Mouse (Mus musculus): Measurements from ENCODE around the gene Olfr13.
"Not testable (repeated sequence)": the region's sequence is repeated elsewhere in the genome, so short reads cannot be mapped to it uniquely, and the experiment has no call there.

The Olfr13 gene

DNA sequence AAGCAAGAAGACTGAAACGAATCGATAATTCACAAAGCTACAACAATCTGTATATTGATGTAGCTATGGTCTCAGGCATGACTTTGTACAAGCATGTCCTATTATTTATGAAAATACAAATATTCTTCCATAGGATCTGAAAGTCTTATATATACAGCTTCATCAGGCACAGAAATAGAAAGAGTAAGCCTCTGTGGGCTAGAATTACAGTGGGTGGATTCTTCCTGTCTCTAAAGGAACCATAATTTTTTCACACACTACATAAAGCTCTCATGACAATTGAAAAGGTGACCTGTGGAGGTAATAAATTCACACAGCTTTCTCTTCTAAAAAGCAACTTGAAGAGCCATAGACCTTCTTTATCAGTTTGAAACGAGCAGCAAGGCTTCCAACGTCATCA, at the start of gene Olfr13:
Olfr13 (plus strand) TSS at position 301 of the 400 bp plus-strand sequence.
- no peak for DNase-seq

GRCm38 (mm10) chr6:43146267-43146666, 25.7 kb upstream of the Olfr13 start, which contains the start of gene Olfr237-ps1:
Gene Olfr237-ps1, plus strand, starts transcription at chr6:43146567.
- not testable (repeated sequence) for DNase-seq

GRCm38 (mm10) chr6:43159502-43159901, 12.4 kb upstream of the Olfr13 start:
- peak; percentile 27 for DNase-seq

- no peak for DNase-seq
Measured at GRCm38 (mm10) chr6:43162982-43163381, 9.0 kb upstream of the Olfr13 start, which contains the start of gene Olfr437. Gene Olfr437, plus strand, starts transcription at chr6:43163282.

GRCm38 (mm10) chr6:43167246-43167645, 4.7 kb upstream of the Olfr13 start:
- DNase-seq, result peak; percentile 6

DNA sequence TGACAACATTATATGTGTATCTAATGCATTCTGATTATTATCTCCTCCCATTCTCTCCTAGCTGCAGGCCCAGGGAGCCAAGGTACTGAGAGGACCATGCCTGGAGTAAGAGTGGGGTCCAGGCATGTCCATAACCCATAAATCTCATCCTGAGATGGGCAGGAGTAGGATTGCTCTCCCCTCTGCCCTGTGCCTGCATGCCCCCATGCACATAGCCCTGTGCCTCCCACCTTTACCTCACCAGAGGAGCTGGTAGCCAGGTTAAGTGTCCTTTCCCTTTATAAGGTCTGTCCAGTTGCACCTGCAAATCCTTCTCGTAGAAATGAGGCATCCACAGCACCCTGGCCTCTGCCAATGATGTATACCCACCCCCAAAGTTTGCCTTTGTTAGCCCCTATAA, 6.2 kb downstream of the Olfr13 start:
- no peak for DNase-seq

- DNase-seq, result no peak
Measured at GRCm38 (mm10) chr6:43178584-43179501, 6.9 kb downstream of the Olfr13 start.

DNA sequence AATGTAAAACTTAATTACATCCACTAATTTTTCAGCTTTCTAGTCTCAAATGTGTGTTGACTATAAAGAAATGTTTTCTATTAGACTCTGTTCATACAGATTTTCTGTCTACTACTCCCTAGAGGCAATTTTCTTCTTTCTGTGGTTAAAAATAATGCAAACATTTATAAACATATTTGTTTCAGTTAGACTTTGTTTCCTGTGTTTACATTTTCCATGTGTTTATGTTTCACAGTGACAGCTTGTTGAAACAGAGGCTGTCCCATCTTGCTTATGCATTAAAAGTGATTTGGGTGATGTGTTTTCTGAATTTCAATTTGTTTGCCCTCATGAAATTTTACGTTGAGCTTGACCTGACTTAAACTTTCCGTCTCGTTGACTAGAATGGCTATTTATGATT, 19.0 kb downstream of the Olfr13 start:
- no peak for DNase-seq

- no peak for DNase-seq
Measured at GRCm38 (mm10) chr6:43196781-43197180, 24.8 kb downstream of the Olfr13 start, which contains the start of gene Olfr435. Gene Olfr435, plus strand, starts transcription at chr6:43197146.

GRCm38 (mm10) chr6:43198094-43198493, 26.2 kb downstream of the Olfr13 start:
- DNase-seq, result no peak

- DNase-seq, result no peak
Measured at GRCm38 (mm10) chr6:43202786-43203185, 30.8 kb downstream of the Olfr13 start.

GRCm38 (mm10) chr6:43205355-43205754, 33.4 kb downstream of the Olfr13 start:
- no peak for DNase-seq

DNA sequence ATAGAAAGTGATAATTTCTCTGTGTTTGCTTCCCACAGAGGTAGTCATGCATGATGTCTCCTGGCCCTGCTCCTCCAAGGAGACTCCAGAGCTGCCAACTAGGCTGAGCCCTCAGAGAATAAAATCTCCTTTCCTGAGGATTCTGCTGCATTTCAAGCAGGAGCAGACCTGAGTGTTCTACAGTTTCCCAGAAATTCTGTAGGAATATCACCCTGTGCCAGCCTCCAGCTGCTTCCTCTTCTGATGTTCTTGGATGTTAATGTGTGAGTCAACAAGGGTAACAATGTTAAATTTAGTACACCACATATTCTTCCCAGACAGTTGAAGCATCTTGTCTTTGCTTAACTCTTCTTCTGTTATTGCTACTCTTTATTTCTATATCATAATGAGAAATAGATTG, 40.9 kb downstream of the Olfr13 start, which contains the start of gene Olfr434:
Olfr434 (plus strand) TSS at position 149 of the 400 bp plus-strand sequence.
- DNase-seq, result not testable (repeated sequence)

All from cerebellum, adult 8-10 months (tissue).